Mouse (Mus musculus) intestine, embryonic 16.5 days (tissue): ENCODE data around the gene E2f1. TPM values are rescaled to one million over a fixed set of nuclear protein-coding genes. Genes with fewer than 3 reads are reported as not detected.

ENCODE experiments used
- ATAC-seq: fragments of 200-750 bp; cut with Nextera tagmentation; 2 replicates; pipeline ENCODE4 v1.8.0; 2017; ENCODE audit warnings: moderate TSS enrichment, moderate library complexity
- H3K27ac ChIP-seq: fragments of 300-500 bp; sonication (generic); 2 replicates; pipeline ENCODE4 v1.5.1; 2014; ENCODE audit warnings: mild to moderate bottlenecking, low read length
- H3K27me3 ChIP-seq: fragments of 300-500 bp; sonication (generic); replicated peaks from 2 replicates; pipeline ENCODE4 v1.6.1; 2014; ENCODE audit warnings: low read length, control low read depth, mixed read lengths; ENCODE audit not compliant: control insufficient read depth, insufficient read depth
- H3K36me3 ChIP-seq: fragments of 300-500 bp; sonication (generic); 2 replicates; pipeline ENCODE4 v1.6.1; 2014; ENCODE audit warnings: low read length, control low read depth; ENCODE audit not compliant: control insufficient read depth, insufficient read depth
- H3K4me1 ChIP-seq: fragments of 300-500 bp; sonication (generic); 2 replicates; pipeline ENCODE4 v1.6.1; 2014; ENCODE audit warnings: low read length, control low read depth, mixed read lengths; ENCODE audit not compliant: control insufficient read depth, insufficient read depth
- H3K4me2 ChIP-seq: fragments of 300-500 bp; sonication (generic); 2 replicates; pipeline ENCODE4 v1.6.1; 2014; ENCODE audit warnings: low read depth, low read length, control low read depth
- H3K4me3 ChIP-seq: fragments of 300-500 bp; sonication (generic); 2 replicates; pipeline ENCODE4 v1.5.1; 2014; ENCODE audit warnings: mild to moderate bottlenecking, low read length
- H3K9ac ChIP-seq: fragments of 300-500 bp; sonication (generic); 2 replicates; pipeline ENCODE4 v1.6.1; 2014; ENCODE audit warnings: low read depth, low read length
- H3K9me3 ChIP-seq: fragments of 300-500 bp; sonication (generic); 2 replicates; pipeline ENCODE4 v1.6.1; 2016; ENCODE audit warnings: low read length, control low read depth; ENCODE audit not compliant: control insufficient read depth
- WGBS: fragments of 180-500 bp; shearing (Covaris S2); extraction: QIAGEN DNeasy Blood & Tissue Kit; methylation state at CpG from one replicate; pipeline ENCODE4 v1.1.7; 2014; 5-methylcytosine and 5-hydroxymethylcytosine counted together
- polyA plus RNA-seq: library from polyadenylated mRNA; unstranded; fragments of >200 nt; fragmentation: Nextera tagmentation; extraction: Ambion mirVana; gene quantifications from 2 replicates; pipeline ENCODE4 v1.2.1, GENCODE M21; 2015

The E2f1 gene
- polyA plus RNA-seq, 1 experiment from 2014 or later = 5.8 TPM

DNA sequence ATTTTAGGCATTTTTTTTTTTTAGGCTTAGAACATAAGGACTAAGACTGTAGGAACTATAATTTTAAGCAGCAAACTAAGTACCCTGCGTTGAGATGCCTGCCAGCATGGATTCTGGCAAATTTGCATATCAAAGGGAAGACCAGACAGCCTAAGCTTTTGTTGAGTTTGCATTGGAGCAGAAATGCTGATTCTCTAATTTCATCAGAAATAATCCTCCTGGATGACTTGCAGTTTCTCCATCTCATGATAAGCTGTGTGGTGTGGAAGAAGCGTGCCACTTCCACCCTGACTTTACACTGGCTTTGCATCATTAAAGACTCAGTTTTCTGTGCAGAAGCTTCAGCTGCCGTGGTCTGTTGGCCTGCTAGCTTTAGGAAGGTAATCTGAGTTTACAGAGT lies 36.8 kb downstream of the E2f1 start:
- Histone ChIP-seq H3K9ac (no peak overlapping the region), H3K4me1 (no peaks in the 10 kb centered on the region; the same call in 1 of the 2 replicates), H3K27ac (no peak overlapping the region), H3K9me3 (no peaks in the 10 kb centered on the region), H3K27me3 (no peaks in the 10 kb centered on the region), H3K4me3 (no peak overlapping the region), H3K36me3 (peaks cover 7% of the 10 kb centered on the region), H3K4me2 (no peak overlapping the region)
- no peak for ATAC-seq
- 70% methylated on average over 3 of the region's 3 CpGs for WGBS

DNA sequence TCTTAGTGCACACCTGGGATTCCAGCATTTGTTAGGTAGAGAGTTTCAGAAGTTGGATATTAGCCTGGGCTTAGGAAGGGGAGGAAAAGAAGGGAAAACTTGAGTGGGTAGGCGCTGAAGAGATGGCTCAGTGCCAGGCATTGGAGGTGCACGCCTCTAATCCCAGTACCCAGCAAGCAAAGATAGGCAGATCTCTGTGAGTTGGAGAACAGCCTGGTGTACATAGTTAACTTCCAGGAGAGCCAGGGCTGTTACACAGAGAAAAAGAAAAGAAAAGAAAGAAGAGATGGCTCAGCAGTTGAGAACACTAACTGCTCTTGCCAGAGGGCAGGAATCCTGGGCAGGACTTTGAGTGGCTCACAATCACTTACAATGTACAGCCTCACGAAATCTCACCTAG lies 43.2 kb downstream of the E2f1 start:
- Histone ChIP-seq H3K27me3 (no peaks in the 10 kb centered on the region), H3K36me3 (peaks cover 5% of the 10 kb centered on the region; the same call in 1 of the 2 replicates), H3K9me3 (no peaks in the 10 kb centered on the region), H3K4me1 (no peaks in the 10 kb centered on the region), H3K27ac (no peak overlapping the region), H3K4me2 (no peak overlapping the region), H3K4me3 (no peak overlapping the region), H3K9ac (no peak overlapping the region)
- 62% methylated on average over 3 of the region's 3 CpGs for WGBS
- ATAC-seq = no peak

DNA sequence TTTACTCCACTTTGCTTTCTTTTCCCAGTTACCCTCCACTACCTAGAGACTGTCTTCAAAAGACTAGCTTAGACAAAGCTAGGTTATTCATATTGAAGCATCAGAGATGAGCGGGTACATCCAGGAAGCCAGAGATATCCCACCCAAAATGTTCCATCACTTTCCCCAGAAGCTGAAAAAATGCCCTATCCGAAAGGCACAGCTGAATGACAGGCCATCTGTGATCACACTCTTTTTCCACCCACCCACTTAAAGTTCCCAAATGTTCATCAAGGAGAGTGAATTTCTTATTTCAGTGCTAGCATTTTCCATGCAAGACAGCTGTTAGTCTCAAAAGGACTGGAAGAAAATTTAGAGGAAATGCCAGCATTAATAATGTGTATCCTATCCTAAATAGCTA lies 44.4 kb downstream of the E2f1 start:
- Histone ChIP-seq H3K4me1 (no peaks in the 10 kb centered on the region), H3K4me2 (no peak overlapping the region), H3K27me3 (no peaks in the 10 kb centered on the region), H3K27ac (no peak overlapping the region), H3K9ac (no peak overlapping the region), H3K4me3 (no peak overlapping the region), H3K9me3 (no peaks in the 10 kb centered on the region), H3K36me3 (0 out of 2 replicates have a peak, but pooled peaks cover 5% of the 10 kb centered on the region)
- ATAC-seq = no peak
- 88% methylated on average over 2 of the region's 2 CpGs for WGBS

DNA sequence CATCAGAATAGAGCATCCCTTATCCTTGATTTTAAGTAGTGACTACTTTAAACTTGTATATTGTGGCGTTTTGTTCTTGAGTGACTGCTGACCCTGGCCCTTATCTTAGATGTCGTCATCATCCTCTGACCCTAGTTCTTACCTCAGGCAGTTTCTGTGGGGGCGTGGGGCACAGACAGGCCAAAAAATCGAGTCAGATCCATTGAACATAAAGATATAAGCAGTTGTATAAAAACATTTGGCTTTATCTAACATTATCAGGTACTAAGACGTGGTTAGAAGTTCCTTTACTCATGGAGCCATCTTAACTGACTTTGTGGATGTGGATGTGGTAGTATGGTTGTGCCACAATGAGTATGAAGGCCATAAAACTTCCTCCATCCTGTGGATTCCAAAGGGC lies 47.4 kb downstream of the E2f1 start:
- H3K36me3 ChIP-seq = peaks cover 10% of the 10 kb centered on the region; the same call in 1 of the 2 replicates
- no peak overlapping the region for H3K9ac ChIP-seq
- no peak overlapping the region for H3K27ac ChIP-seq
- H3K4me2 ChIP-seq = no peak overlapping the region
- no peaks in the 10 kb centered on the region for H3K9me3 ChIP-seq
- no peaks in the 10 kb centered on the region for H3K4me1 ChIP-seq
- WGBS = 88% methylated on average over 5 of the region's 5 CpGs
- no peak for ATAC-seq
- no peaks in the 10 kb centered on the region for H3K27me3 ChIP-seq
- no peak overlapping the region for H3K4me3 ChIP-seq

DNA sequence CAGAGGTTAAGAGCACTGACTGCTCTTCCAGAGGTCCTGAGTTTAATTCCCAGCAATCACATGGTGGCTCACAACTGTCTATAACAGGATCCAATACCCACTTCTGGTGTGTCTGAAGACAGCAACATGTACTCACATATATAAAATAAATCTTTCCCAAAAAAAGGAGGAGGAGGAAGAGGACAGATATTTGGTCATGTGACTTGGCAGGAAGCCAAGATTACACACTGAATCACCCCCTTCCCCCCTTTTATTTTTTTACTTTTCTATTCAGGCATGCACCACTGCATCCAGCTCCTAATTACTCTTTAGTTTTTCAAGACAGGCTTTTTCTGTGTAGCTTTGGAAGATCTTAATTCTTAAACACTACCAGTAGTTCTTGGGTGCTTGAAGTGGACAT lies 48.2 kb downstream of the E2f1 start:
- H3K9ac ChIP-seq = no peak overlapping the region
- no peaks in the 10 kb centered on the region for H3K27me3 ChIP-seq
- no peak overlapping the region for H3K4me2 ChIP-seq
- ATAC-seq = no peak
- no peaks in the 10 kb centered on the region for H3K9me3 ChIP-seq
- peaks cover 10% of the 10 kb centered on the region; the same call in 1 of the 2 replicates for H3K36me3 ChIP-seq
- no peak overlapping the region for H3K27ac ChIP-seq
- no peak overlapping the region for H3K4me3 ChIP-seq
- H3K4me1 ChIP-seq = no peaks in the 10 kb centered on the region

DNA sequence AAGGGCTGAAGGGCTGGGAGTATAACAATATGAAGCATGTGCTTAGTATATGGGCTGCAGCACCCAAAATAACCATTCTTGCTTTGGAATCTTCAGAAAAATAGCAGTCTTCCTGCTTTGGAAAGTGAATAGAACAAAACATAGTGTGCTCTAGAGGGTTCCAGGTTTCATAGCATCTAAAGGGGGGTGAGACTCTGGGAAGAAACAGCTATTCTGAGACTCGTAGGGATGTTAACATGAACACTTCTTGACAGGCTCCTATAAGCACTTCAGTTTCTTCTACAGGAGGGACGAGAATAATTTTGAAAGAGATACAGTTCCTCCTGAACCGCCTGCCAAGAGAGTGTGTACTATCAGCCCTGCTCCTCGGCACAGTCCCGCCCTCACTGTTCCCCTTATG lies 52.3 kb downstream of the E2f1 start:
- 85% methylated on average over 5 of the region's 5 CpGs for WGBS
- no peak for ATAC-seq
- no peaks in the 10 kb centered on the region for H3K9me3 ChIP-seq
- no peaks in the 10 kb centered on the region for H3K27me3 ChIP-seq
- H3K4me2 ChIP-seq = no peak overlapping the region
- H3K9ac ChIP-seq = no peak overlapping the region
- no peak overlapping the region for H3K4me3 ChIP-seq
- no peaks in the 10 kb centered on the region for H3K4me1 ChIP-seq
- H3K27ac ChIP-seq = no peak overlapping the region
- peaks cover 6% of the 10 kb centered on the region; the same call in 1 of the 2 replicates for H3K36me3 ChIP-seq

DNA sequence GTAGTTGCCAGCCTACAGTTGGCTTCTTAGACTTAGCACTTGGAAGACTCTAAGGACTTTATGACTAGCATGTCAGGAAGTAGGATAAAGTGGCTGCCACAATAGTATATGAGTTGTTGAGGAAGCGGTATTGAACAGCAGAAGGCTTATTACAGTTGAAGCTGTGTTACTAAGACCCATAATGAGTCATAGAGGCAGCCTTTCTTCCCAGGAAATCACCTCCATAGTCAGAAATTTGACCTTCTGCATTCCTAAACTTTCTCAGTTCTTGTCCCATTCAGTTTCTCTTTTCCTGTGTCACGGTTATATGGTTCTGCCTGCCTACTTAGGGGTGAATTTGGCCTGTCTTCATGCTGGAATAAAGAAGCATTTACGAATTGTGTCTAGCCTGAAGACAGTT lies 52.7 kb downstream of the E2f1 start:
- ATAC-seq = no peak
- H3K4me1 ChIP-seq = no peaks in the 10 kb centered on the region
- 83% methylated on average over 3 of the region's 3 CpGs for WGBS

DNA sequence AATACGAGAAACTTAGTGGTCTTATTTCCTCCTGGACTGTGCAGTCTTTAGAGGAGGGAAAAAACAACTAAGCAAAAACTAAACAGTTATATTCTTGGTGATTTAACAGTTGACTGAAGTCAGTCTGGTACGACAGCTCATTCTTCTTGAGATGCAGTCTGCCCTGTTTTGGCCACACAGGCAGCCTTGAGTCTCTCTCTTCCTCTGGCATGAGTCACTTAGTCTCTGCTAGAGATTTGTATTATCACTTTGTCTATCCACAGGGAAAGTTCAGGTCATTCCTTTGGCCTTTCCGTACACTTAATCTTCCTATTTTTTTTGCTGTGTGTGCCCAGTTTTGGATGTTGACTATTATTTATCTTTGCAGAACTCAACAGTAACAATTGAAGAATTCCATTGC lies 59.6 kb downstream of the E2f1 start:
- WGBS = 89% methylated on average over 3 of the region's 3 CpGs
- no peak overlapping the region for H3K4me2 ChIP-seq

More for the DNA sequence above, 52.7 kb downstream of the E2f1 start:
- peaks cover 6% of the 10 kb centered on the region; the same call in 1 of the 2 replicates for H3K36me3 ChIP-seq
- H3K9ac ChIP-seq = no peak overlapping the region
- no peak overlapping the region for H3K4me3 ChIP-seq
- H3K27me3 ChIP-seq = no peaks in the 10 kb centered on the region
- no peak overlapping the region for H3K4me2 ChIP-seq
- no peaks in the 10 kb centered on the region for H3K9me3 ChIP-seq
- H3K27ac ChIP-seq = no peak overlapping the region

More for the DNA sequence above, 59.6 kb downstream of the E2f1 start:
- 0 out of 2 replicates have a peak, but pooled peaks cover 6% of the 10 kb centered on the region for H3K4me1 ChIP-seq
- H3K9me3 ChIP-seq = no peaks in the 10 kb centered on the region
- no peak overlapping the region for H3K4me3 ChIP-seq
- H3K27me3 ChIP-seq = no peaks in the 10 kb centered on the region
- ATAC-seq = no peak
- no peaks in the 10 kb centered on the region for H3K36me3 ChIP-seq
- H3K27ac ChIP-seq = no peak overlapping the region
- H3K9ac ChIP-seq = no peak overlapping the region
